Mouse (Mus musculus) lung, postnatal 0 days (tissue): ENCODE results near the gene Wfdc21. TPM values are rescaled to one million over a fixed set of nuclear protein-coding genes. Genes with fewer than 3 reads are reported as not detected.

Experiments
- ATAC-seq: fragments of 200-750 bp; cut with Nextera tagmentation; 2 replicates; pipeline ENCODE4 v1.8.0; 2017; ENCODE audit warnings: moderate library complexity
- DNase-seq: peaks from one replicate; pipeline ENCODE4 v3.0.0-alpha.2; 2016; ENCODE audit warnings: low spot score
- H3K27ac ChIP-seq: fragments of 300-500 bp; sonication (generic); 2 replicates; pipeline ENCODE4 v1.5.1; 2014; ENCODE audit warnings: antibody characterized with exemption, mild to moderate bottlenecking, low read length, mixed read lengths
- H3K27me3 ChIP-seq: fragments of 300-500 bp; sonication (generic); replicated peaks from 2 replicates; pipeline ENCODE4 v1.6.1; 2014; ENCODE audit warnings: low read length, mixed read lengths; ENCODE audit not compliant: insufficient read depth
- H3K36me3 ChIP-seq: fragments of 300-500 bp; sonication (generic); 2 replicates; pipeline ENCODE4 v1.6.1; 2014; ENCODE audit warnings: low read length, mixed read lengths; ENCODE audit not compliant: insufficient read depth
- H3K4me1 ChIP-seq: fragments of 300-500 bp; sonication (generic); 2 replicates; pipeline ENCODE4 v1.6.1; 2014; ENCODE audit warnings: antibody characterized with exemption, low read depth, low read length, mixed read lengths; ENCODE audit not compliant: insufficient read depth
- H3K4me2 ChIP-seq: fragments of 300-500 bp; sonication (generic); replicated peaks from 2 replicates; pipeline ENCODE4 v1.6.1; 2014; ENCODE audit warnings: low read depth, mild to moderate bottlenecking, low read length, moderate library complexity, mixed read lengths
- H3K4me3 ChIP-seq: fragments of 300-500 bp; sonication (generic); 2 replicates; pipeline ENCODE4 v1.5.1; 2014; ENCODE audit warnings: low read depth, low read length
- H3K9ac ChIP-seq: fragments of 300-500 bp; sonication (generic); replicated peaks from 2 replicates; pipeline ENCODE4 v1.6.1; 2014; ENCODE audit warnings: low read depth, mild to moderate bottlenecking
- H3K9me3 ChIP-seq: fragments of 300-500 bp; sonication (generic); 2 replicates; pipeline ENCODE4 v1.6.1; 2016; ENCODE audit warnings: low read length, mixed read lengths
- CTCF ChIP-seq: IDR thresholded peaks from 2 replicates; pipeline ENCODE4 v1.5.1; 2016; ENCODE audit warnings: antibody characterized with exemption, mild to moderate bottlenecking
- EP300 ChIP-seq: IDR thresholded peaks from 2 replicates; pipeline ENCODE4 v1.6.1; 2016; ENCODE audit warnings: antibody characterized with exemption, mild to moderate bottlenecking, control low read depth
- WGBS: fragments of 180-500 bp; shearing (Covaris S2); extraction: QIAGEN DNeasy Blood & Tissue Kit; methylation state at CpG from one replicate; pipeline ENCODE4 v1.1.7; 2014; 5-methylcytosine and 5-hydroxymethylcytosine counted together
- polyA plus RNA-seq: library from polyadenylated mRNA; unstranded; fragments of >200 nt; fragmentation: Nextera tagmentation; extraction: Ambion mirVana; gene quantifications from 2 replicates; pipeline ENCODE4 v1.2.1, GENCODE M21; 2015

The Wfdc21 gene
- polyA plus RNA-seq, 1 experiment from 2014 or later, result 13.8 TPM

GRCm38 (mm10) chr11:83717042-83717665 is 29.6 kb upstream of the Wfdc21 start:
- peak; percentile 30 for DNase-seq
- ATAC-seq, result no peak
- Histone ChIP-seq H3K4me1 (no peaks in the 10 kb centered on the region), H3K4me2 (no peak overlapping the region), H3K9ac (no peak overlapping the region), H3K9me3 (no peaks in the 10 kb centered on the region), H3K4me3 (no peak overlapping the region), H3K27me3 (no peaks in the 10 kb centered on the region), H3K36me3 (no peaks in the 10 kb centered on the region), H3K27ac (no peak overlapping the region)
- 75% methylated on average over 6 of the region's 6 CpGs for WGBS
- TF ChIP-seq EP300 (no peak), CTCF (no peak)

GRCm38 (mm10) chr11:83720766-83721165 is 26.0 kb upstream of the Wfdc21 start:
- DNase-seq (no peak), ATAC-seq (no peak)
- Histone ChIP-seq H3K27me3 (no peaks in the 10 kb centered on the region), H3K4me2 (no peak overlapping the region), H3K4me1 (no peaks in the 10 kb centered on the region), H3K9ac (no peak overlapping the region), H3K4me3 (no peak overlapping the region), H3K36me3 (no peaks in the 10 kb centered on the region), H3K27ac (no peak overlapping the region), H3K9me3 (no peaks in the 10 kb centered on the region)
- TF ChIP-seq EP300 (no peak), CTCF (no peak)

DNA sequence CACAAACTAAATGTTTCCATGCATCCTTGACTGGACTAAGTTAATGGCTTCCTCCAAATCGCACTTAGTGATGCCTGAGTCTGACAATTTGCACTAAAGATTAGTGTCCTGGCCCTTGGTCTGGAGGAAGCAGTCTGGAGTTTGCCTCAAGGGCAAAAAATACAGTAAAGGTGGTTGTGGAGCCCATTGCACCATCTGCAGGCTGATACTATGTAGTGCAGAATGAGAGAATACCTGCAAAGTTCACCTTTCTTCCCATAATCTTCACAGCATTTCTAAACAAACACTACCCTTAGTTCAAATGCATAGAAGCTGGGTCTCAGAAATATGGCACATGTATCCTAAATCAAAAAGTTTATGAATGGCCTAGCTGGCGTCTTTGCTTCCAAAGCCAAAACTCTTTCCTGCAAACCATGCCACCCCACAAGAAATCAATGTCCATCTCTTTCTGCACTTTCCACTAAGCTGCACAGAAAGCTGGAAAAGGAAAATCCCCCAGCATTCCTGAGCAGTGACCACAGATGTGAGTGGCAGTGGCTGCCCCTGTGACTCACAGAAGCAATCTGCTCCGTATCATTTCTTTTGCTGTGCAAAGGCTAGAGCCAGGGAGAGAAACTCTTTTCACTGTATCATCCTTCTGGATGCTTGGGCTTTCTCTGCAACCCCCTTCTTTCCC is 17.8 kb upstream of the Wfdc21 start:
- DNase-seq (no peak), ATAC-seq (no peak)
- Histone ChIP-seq H3K4me2 (no peak overlapping the region), H3K4me1 (no peaks in the 10 kb centered on the region), H3K9ac (no peak overlapping the region), H3K27ac (no peak overlapping the region), H3K9me3 (no peaks in the 10 kb centered on the region), H3K27me3 (no peaks in the 10 kb centered on the region; the same call in 1 of the 2 replicates), H3K4me3 (no peak overlapping the region), H3K36me3 (no peaks in the 10 kb centered on the region)
- 54% methylated on average over 3 of the region's 3 CpGs for WGBS
- peak; percentile 54 for TF ChIP-seq CTCF
- TF ChIP-seq EP300, result no peak

DNA sequence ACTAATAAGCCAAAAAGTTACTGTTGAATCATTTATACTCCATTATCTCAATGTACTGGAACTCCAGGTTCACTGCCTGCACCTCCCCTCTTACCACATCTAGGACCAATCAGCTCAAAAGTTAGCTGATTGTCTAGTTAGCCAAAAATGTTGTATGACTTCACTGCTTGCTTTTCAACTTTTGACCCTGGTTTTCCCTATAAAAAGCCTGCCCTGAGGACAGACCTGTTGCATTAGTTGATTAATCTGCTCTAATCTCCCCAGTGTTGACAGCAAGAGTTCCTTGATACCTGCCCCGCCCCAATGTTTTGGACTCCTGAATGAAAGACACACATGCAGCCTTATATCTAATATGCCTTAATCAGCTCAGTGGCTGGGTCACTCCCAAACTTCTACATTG is 15.6 kb upstream of the Wfdc21 start:
- Histone ChIP-seq H3K36me3 (no peaks in the 10 kb centered on the region), H3K27ac (no peak overlapping the region), H3K27me3 (no peaks in the 10 kb centered on the region; the same call in 1 of the 2 replicates), H3K4me2 (no peak overlapping the region), H3K9ac (no peak overlapping the region), H3K4me3 (no peak overlapping the region), H3K4me1 (no peaks in the 10 kb centered on the region), H3K9me3 (no peaks in the 10 kb centered on the region)
- TF ChIP-seq CTCF (no peak), EP300 (no peak)
- DNase-seq (no peak), ATAC-seq (no peak)
- WGBS, result 78% methylated on average over 1 of the region's 1 CpGs

GRCm38 (mm10) chr11:83733071-83733640 is 13.6 kb upstream of the Wfdc21 start:
- H3K27ac ChIP-seq, result no peak overlapping the region
- no peaks in the 10 kb centered on the region for H3K4me1 ChIP-seq
- no peak overlapping the region for H3K4me2 ChIP-seq
- no peaks in the 10 kb centered on the region for H3K9me3 ChIP-seq
- H3K4me3 ChIP-seq, result no peak overlapping the region
- 67% methylated on average over 5 of the region's 5 CpGs for WGBS
- TF ChIP-seq EP300 (no peak), CTCF (peak; percentile 24)
- no peak overlapping the region for H3K9ac ChIP-seq
- no peak for ATAC-seq
- no peak for DNase-seq
- no peaks in the 10 kb centered on the region; the same call in 1 of the 2 replicates for H3K27me3 ChIP-seq
- H3K36me3 ChIP-seq, result no peaks in the 10 kb centered on the region

GRCm38 (mm10) chr11:83734215-83734614 is 12.5 kb upstream of the Wfdc21 start:
- no peak overlapping the region for H3K27ac ChIP-seq
- H3K4me2 ChIP-seq, result no peak overlapping the region
- H3K36me3 ChIP-seq, result no peaks in the 10 kb centered on the region
- DNase-seq (no peak), ATAC-seq (no peak)
- no peak overlapping the region for H3K4me3 ChIP-seq
- H3K9me3 ChIP-seq, result no peaks in the 10 kb centered on the region
- no peak overlapping the region for H3K9ac ChIP-seq
- 69% methylated on average over 1 of the region's 1 CpGs for WGBS
- no peak for TF ChIP-seq CTCF
- no peaks in the 10 kb centered on the region for H3K4me1 ChIP-seq
- H3K27me3 ChIP-seq, result no peaks in the 10 kb centered on the region; the same call in 1 of the 2 replicates
